Mouse (Mus musculus) splenic B cell, adult 2 months (primary cell): ENCODE results near the gene Errfi1.
A peak's percentile ranks its signal among the peaks of the same experiment; 100 is the strongest.

Source experiments
- DNase-seq: peaks from one replicate; pipeline ENCODE4 v3.0.0-alpha.2; 2011; ENCODE audit warnings: low read depth, low spot score
- H3K27me3 ChIP-seq: 2 replicates; pipeline ENCODE4 v1.6.1; 2012; ENCODE audit warnings: mild to moderate bottlenecking, low read length, moderate library complexity, mixed read lengths; ENCODE audit not compliant: control insufficient read depth, poor library complexity, insufficient read depth, severe bottlenecking
- H3K36me3 ChIP-seq: 2 replicates; pipeline ENCODE4 v1.6.1; 2012; ENCODE audit warnings: mild to moderate bottlenecking, low read length, moderate library complexity, mixed read lengths; ENCODE audit not compliant: control insufficient read depth, poor library complexity, insufficient read depth, severe bottlenecking

Gene Errfi1

GRCm38 (mm10) chr4:150831941-150832340, 21.8 kb upstream of the Errfi1 start:
- H3K27me3 ChIP-seq = no peaks in the 10 kb centered on the region
- DNase-seq = no peak

GRCm38 (mm10) chr4:150835163-150835562, 18.6 kb upstream of the Errfi1 start:
- DNase-seq = no peak
- no peaks in the 10 kb centered on the region for H3K36me3 ChIP-seq
- no peaks in the 10 kb centered on the region for H3K27me3 ChIP-seq

More at GRCm38 (mm10) chr4:150831941-150832340, 21.8 kb upstream of the Errfi1 start:
- H3K36me3 ChIP-seq = no peaks in the 10 kb centered on the region

GRCm38 (mm10) chr4:150836258-150836657, 17.5 kb upstream of the Errfi1 start:
- no peak for DNase-seq
- Histone ChIP-seq H3K27me3 (no peaks in the 10 kb centered on the region), H3K36me3 (no peaks in the 10 kb centered on the region)

GRCm38 (mm10) chr4:150836961-150837360, 16.8 kb upstream of the Errfi1 start:
- no peaks in the 10 kb centered on the region for H3K36me3 ChIP-seq
- H3K27me3 ChIP-seq = no peaks in the 10 kb centered on the region
- DNase-seq = no peak

- Histone ChIP-seq H3K27me3 (no peaks in the 10 kb centered on the region), H3K36me3 (no peaks in the 10 kb centered on the region)
- no peak for DNase-seq
These were observed 16.3 kb upstream of the Errfi1 start for GRCm38 (mm10) chr4:150837458-150837857.

- Histone ChIP-seq H3K36me3 (no peaks in the 10 kb centered on the region), H3K27me3 (no peaks in the 10 kb centered on the region)
- no peak for DNase-seq
These were observed 11.7 kb upstream of the Errfi1 start for GRCm38 (mm10) chr4:150842045-150842444.

- H3K36me3 ChIP-seq = no peaks in the 10 kb centered on the region
- no peak for DNase-seq
- no peaks in the 10 kb centered on the region for H3K27me3 ChIP-seq
These were observed 10.5 kb upstream of the Errfi1 start for GRCm38 (mm10) chr4:150843181-150843580.

GRCm38 (mm10) chr4:150846316-150846715, 7.4 kb upstream of the Errfi1 start:
- Histone ChIP-seq H3K27me3 (no peaks in the 10 kb centered on the region), H3K36me3 (no peaks in the 10 kb centered on the region)
- no peak for DNase-seq

GRCm38 (mm10) chr4:150849964-150850363, 3.8 kb upstream of the Errfi1 start:
- no peaks in the 10 kb centered on the region; the same call in 1 of the 2 replicates for H3K27me3 ChIP-seq

GRCm38 (mm10) chr4:150850893-150851292, 2.8 kb upstream of the Errfi1 start:
- no peaks in the 10 kb centered on the region for H3K36me3 ChIP-seq
- no peak for DNase-seq

More at GRCm38 (mm10) chr4:150849964-150850363, 3.8 kb upstream of the Errfi1 start:
- no peak for DNase-seq
- H3K36me3 ChIP-seq = no peaks in the 10 kb centered on the region

GRCm38 (mm10) chr4:150852045-150852444, 1.7 kb upstream of the Errfi1 start:
- H3K36me3 ChIP-seq = no peaks in the 10 kb centered on the region
- H3K27me3 ChIP-seq = no peaks in the 10 kb centered on the region; the same call in 1 of the 2 replicates
- no peak for DNase-seq

More at GRCm38 (mm10) chr4:150850893-150851292, 2.8 kb upstream of the Errfi1 start:
- H3K27me3 ChIP-seq = no peaks in the 10 kb centered on the region; the same call in 1 of the 2 replicates

GRCm38 (mm10) chr4:150852479-150852878, 1.2 kb upstream of the Errfi1 start:
- Histone ChIP-seq H3K36me3 (no peaks in the 10 kb centered on the region), H3K27me3 (no peaks in the 10 kb centered on the region; the same call in 1 of the 2 replicates)
- no peak for DNase-seq

- Histone ChIP-seq H3K27me3 (no peaks in the 10 kb centered on the region; the same call in 1 of the 2 replicates), H3K36me3 (no peaks in the 10 kb centered on the region)
- peak; percentile 95 for DNase-seq
These were observed 1.1 kb downstream of the Errfi1 start for GRCm38 (mm10) chr4:150854839-150855246.

GRCm38 (mm10) chr4:150855346-150855745, 1.6 kb downstream of the Errfi1 start:
- Histone ChIP-seq H3K36me3 (no peaks in the 10 kb centered on the region), H3K27me3 (no peaks in the 10 kb centered on the region; the same call in 1 of the 2 replicates)
- peak; percentile 26 for DNase-seq

GRCm38 (mm10) chr4:150860526-150860925, 6.8 kb downstream of the Errfi1 start:
- Histone ChIP-seq H3K36me3 (no peaks in the 10 kb centered on the region), H3K27me3 (no peaks in the 10 kb centered on the region)
- DNase-seq = no peak

- H3K36me3 ChIP-seq = no peaks in the 10 kb centered on the region
- H3K27me3 ChIP-seq = no peaks in the 10 kb centered on the region
- no peak for DNase-seq
These were observed 7.4 kb downstream of the Errfi1 start for GRCm38 (mm10) chr4:150861161-150861560.
